Mouse (Mus musculus) embryonic fibroblast, embryonic 13.5 days (primary cell): ENCODE data around the gene Peg10. TPM values are rescaled to one million over a fixed set of nuclear protein-coding genes. Genes with fewer than 3 reads are reported as not detected.
"Not testable (repeated sequence)": the region's sequence is repeated elsewhere in the genome, so short reads cannot be mapped to it uniquely, and the experiment has no call there.

Experiments used
- H3K27ac ChIP-seq: 2 replicates; pipeline ENCODE4 v1.5.1; 2012; ENCODE audit warnings: low read length, control low read depth, inconsistent platforms; ENCODE audit not compliant: insufficient read depth
- H3K4me1 ChIP-seq: 2 replicates; pipeline ENCODE4 v1.6.1; 2011; ENCODE audit warnings: low read length; ENCODE audit not compliant: control insufficient read depth, insufficient read depth
- H3K4me3 ChIP-seq: 2 replicates; pipeline ENCODE4 v1.5.1; 2011; ENCODE audit warnings: mild to moderate bottlenecking, control low read depth, low read length; ENCODE audit not compliant: insufficient read depth
- CTCF ChIP-seq: IDR thresholded peaks from 2 replicates; pipeline ENCODE4 v1.5.1; 2011; ENCODE audit warnings: mild to moderate bottlenecking, control low read depth, low read length, moderate library complexity, borderline replicate concordance; ENCODE audit not compliant: insufficient read depth
- POLR2A ChIP-seq: IDR thresholded peaks from 2 replicates; pipeline ENCODE4 v1.6.1; 2011; ENCODE audit warnings: low read depth, mild to moderate bottlenecking, control low read depth, low read length, moderate library complexity
- polyA plus RNA-seq: library from polyadenylated mRNA; stranded (reverse); fragments of >200 nt; gene quantifications from 2 replicates; pipeline ENCODE4 v1.2.4, GENCODE M21; 2011; ENCODE audit warnings: low read depth; ENCODE audit not compliant: missing spikeins, insufficient read length

The Peg10 gene
- polyA plus RNA-seq, 1 experiment: 22.9 TPM

DNA sequence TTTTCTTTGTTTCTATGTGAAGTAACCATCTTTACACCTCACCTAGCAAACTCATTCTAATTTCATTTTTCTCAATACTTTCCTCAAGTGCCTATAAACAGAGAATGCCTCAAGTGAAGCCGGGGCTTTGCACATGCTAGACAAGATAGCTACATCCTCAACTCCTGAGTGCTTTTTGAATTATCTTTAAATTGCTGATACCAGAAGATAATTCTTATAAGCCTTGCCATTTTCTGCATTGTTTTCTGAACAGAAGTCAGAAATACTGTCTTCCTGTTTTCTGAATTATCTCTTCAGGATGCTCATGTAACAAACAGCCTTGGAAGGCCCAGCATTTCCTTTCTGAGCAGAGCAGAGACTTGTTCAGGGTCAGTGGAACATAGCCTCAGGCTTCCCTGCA lies 49.2 kb downstream of the Peg10 start:
- Histone ChIP-seq H3K27ac (no peak overlapping the region), H3K4me1 (no peaks in the 10 kb centered on the region), H3K4me3 (no peak overlapping the region)
- TF ChIP-seq CTCF: no peak
- no peak for TF ChIP-seq POLR2A

DNA sequence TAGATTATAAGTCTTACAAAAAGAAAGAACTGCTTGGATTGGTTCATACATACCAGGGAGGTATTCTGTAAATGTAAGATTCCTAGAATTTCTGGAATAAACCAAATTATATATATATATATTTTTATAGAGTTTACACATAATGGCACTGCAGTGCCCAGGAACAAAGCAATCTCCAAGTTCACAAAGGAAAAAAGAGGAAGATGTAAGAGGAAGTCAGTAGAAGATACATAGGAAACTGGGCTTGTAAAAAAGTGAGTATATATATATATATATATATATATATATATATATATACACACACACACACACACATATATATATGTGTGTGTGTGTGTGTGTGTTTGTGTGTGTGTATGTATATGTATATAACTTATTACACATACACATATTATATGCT lies 50.2 kb downstream of the Peg10 start:
- not testable (repeated sequence) for H3K4me3 ChIP-seq, H3K27ac ChIP-seq, H3K4me1 ChIP-seq

DNA sequence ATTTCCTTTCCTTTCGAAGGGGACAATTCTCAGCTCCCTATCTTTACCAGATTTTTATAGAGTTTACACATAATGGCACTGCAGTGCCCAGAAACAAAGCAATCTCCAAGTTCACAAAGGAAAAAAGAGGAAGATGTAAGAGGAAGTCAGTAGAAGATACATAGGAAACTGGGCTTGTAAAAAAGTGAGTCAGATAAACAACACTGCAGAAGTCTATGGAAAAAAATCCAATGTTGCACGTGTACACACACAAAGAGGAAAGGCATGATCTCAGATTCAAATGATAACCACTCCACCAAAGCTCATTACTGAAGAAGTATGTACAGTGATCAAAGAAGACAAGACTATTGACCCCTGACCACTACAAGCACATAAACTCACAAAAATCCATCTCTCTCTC lies 51.3 kb downstream of the Peg10 start:
- TF ChIP-seq POLR2A: no peak
- no peak for TF ChIP-seq CTCF
- H3K4me1 ChIP-seq: no peaks in the 10 kb centered on the region
- H3K27ac ChIP-seq: no peak overlapping the region
- no peak overlapping the region for H3K4me3 ChIP-seq

- no peaks in the 10 kb centered on the region for H3K4me1 ChIP-seq
These were observed 52.3 kb downstream of the Peg10 start for GRCm38 (mm10) chr6:4799359-4799758.

DNA sequence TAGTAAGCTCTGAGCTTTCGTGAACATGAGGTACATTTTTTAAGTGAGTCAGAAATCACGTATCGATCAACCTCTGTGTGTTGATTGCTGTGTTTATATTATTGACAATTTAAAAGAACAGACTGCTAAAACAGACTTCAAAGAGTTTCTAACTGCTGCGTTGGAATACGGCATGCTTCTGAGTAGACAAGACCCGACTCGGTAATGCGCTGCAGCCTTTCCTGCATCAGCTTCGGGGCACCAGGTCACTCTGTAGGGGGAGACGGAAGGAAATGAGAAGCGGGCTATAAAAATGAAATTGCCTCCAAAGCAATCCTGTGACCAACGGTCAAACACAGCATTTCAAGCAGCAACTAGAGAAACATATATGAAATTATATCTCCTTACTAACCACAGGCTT lies 59.9 kb downstream of the Peg10 start:
- Histone ChIP-seq H3K4me3 (no peak overlapping the region), H3K4me1 (no peaks in the 10 kb centered on the region), H3K27ac (no peak overlapping the region)
- TF ChIP-seq CTCF (no peak), POLR2A (no peak)

More at GRCm38 (mm10) chr6:4799359-4799758, 52.3 kb downstream of the Peg10 start:
- no peak overlapping the region for H3K27ac ChIP-seq
- no peak for TF ChIP-seq POLR2A
- TF ChIP-seq CTCF: no peak
- no peak overlapping the region for H3K4me3 ChIP-seq

Other genes with a start within 250 kb of the Peg10 start
- 3,465 and 4,838 TPM in 2 replicates for gene Col1a2, start 242.5 kb upstream of the Peg10 start, polyA plus RNA-seq
- 16.0 and 18.8 TPM in 2 replicates for gene Casd1, start 146.5 kb upstream of the Peg10 start, polyA plus RNA-seq
- 65.1 and 73.8 TPM in 2 replicates for gene Sgce, start 99 bp upstream of the Peg10 start, polyA plus RNA-seq
- gene Ppp1r9a, start 155.6 kb downstream of the Peg10 start, polyA plus RNA-seq: 2.0 and 4.0 TPM in 2 replicates